Mouse (Mus musculus) brain, embryonic 14.5 days (tissue): ENCODE data around the gene Sugct.

Experiments used
- CTCF ChIP-seq: fragments of 200-500 bp; IDR thresholded peaks from 2 replicates; pipeline ENCODE4 v1.5.1; 2012; ENCODE audit warnings: inconsistent platforms, mild to moderate bottlenecking, moderate library complexity, borderline replicate concordance; ENCODE audit not compliant: insufficient read depth, insufficient read length; ENCODE audit errors: extremely low read depth
- POLR2A ChIP-seq: fragments of 200-500 bp; IDR thresholded peaks from 2 replicates; pipeline ENCODE4 v1.6.1; 2012; ENCODE audit warnings: mild to moderate bottlenecking, inconsistent platforms, borderline replicate concordance; ENCODE audit not compliant: poor library complexity, insufficient read depth, insufficient read length, severe bottlenecking; ENCODE audit errors: extremely low read depth

DNA sequence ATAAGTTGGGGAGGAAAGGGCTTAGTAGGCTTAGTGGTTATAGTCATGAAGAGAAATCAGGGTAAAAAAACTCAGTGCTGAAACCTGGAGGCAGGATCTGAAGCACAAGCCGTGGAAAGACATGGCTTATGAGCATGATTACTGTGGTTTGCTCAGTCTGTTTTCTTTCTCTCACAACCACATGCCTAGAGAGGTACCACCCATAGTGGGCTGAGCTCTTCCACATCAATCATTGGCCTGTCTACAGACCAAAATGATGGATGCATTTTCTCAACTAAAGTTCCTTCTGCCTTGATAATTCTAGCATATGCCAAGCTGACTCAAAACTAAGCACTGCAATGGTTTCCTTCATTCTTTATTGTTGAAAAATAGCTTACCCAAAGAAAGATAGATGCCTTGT, 817.3 kb downstream of the Sugct start:
- TF ChIP-seq CTCF (no peak), POLR2A (no peak)
